Mouse (Mus musculus): ENCODE measurements around the gene Gm42688.

Gm42688 gene

GRCm38 (mm10) chr6:83086121-83087035, 15.0 kb upstream of the Gm42688 start, which contains the start of gene Lbx2:
TSS of gene Lbx2 (plus strand) at chr6:83086367.
- DNase-seq: peak in 1 of 2 experiments; percentile 26

GRCm38 (mm10) chr6:83087205-83087925, 14.1 kb upstream of the Gm42688 start:
- peak; percentile 28 to 49 for DNase-seq

GRCm38 (mm10) chr6:83087926-83088260, 13.5 kb upstream of the Gm42688 start:
- no peak for DNase-seq

- DNase-seq: peak; percentile 55 to 56
Measured at GRCm38 (mm10) chr6:83092416-83093127, 8.8 kb upstream of the Gm42688 start.

GRCm38 (mm10) chr6:83095968-83096367, 5.4 kb upstream of the Gm42688 start:
- DNase-seq: no peak

- DNase-seq: no peak
Measured at GRCm38 (mm10) chr6:83098411-83098810, 3.0 kb upstream of the Gm42688 start.

GRCm38 (mm10) chr6:83101688-83102556, 505 bp downstream of the Gm42688 start:
- DNase-seq: peak; percentile 79 to 83

GRCm38 (mm10) chr6:83103130-83103650, 1.8 kb downstream of the Gm42688 start:
- no peak for DNase-seq

DNA sequence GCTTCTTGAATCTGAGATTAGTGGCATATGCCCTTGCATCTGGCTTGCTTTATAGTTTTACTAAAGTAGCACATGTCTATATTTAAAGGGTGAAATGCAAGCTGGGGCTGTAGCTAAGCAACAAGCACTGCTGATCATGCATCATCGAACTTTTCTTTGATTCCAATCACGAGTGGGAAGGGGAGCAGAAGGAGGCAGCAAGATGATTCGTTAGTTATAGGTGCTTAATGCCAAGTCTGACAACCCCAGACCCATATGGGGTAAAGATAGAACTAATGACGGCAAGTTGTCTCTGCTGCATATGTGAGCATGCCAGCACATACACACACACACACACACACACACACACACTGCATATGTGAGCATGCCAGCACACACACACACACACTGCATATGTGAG, 2.7 kb downstream of the Gm42688 start:
- no peak for DNase-seq

DNA sequence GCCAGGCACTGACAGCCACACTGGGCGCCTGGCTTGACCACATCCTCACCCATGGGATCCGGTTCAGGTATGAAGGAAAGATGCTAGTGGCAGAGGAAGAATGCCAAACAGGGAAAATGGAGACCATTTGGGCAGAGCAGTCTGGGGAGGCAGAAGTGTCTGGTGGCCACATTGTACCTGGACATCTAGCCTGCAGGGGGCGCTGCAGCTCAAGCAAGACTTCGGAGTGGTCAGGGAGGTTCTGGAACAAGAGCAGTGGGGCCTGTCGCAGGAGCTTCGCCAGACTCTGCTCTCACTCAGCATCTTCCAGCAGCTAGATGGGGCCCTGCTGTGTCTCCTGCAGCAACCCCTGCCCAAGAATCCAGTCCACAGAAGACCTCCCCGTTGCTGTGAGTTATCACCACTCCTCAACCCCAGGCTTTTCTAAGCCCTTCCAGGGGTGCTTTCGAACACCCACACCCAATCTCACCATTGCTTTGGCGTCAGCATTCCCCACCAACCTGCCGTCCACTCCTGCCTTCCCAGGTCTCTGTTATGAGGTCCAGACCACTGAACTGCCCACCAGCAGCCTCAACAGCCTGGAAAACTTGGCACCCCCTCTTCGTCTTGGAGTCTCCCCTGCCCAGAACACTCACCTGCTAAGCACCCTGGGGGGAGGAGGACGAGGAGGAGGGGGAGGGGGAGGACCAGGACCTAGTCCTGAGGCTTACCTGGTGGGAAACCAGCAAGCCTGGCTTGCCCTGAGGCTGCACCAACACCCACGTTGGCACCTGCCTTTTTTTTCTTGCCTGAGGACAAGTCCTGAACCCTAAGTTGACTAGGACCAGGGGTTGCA, 6.4 kb downstream of the Gm42688 start:
- DNase-seq: peak; percentile 79 to 89

DNA sequence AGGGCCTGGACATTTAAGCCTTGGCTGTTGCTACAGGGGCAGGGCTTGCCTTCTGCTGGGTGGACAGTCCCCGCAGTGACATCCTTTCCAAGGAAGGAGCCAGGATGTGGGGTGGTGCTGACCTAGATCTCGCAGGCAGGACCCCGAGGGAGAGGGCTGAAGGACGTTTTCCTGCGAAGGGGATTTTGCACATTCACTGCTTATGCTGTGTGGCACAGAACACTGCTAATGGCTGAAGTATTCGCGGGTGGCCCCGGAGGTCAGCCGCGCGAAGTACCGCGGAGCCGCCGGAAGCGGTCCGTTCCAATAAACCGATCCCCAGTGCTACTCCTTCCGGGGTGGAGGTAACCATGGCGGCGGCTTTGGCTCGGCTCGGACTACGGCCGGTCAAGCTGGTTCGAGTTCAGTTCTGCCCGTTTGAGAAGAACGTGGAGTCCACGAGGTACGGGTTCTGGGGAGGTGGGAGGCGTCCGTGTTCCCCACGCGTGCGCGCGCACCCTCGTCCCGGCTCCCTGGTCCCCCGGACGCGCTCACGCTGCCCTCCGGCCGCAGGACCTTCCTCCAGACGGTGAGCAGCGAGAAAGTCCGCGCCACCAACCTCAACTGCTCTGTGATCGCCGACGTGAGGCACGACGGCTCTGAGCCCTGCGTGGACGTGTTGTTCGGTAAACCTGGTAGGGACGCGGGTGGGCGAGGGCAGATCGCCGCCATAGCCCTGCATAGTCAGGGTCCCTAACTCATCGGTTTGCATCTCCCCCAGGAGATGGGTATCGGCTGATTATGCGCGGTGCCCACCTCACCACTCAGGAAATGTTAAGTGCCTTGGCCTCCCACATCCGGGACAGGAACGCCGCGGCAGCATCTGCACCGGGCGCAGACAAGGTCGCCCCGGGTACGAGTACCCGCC, 7.6 kb downstream of the Gm42688 start, which contains the start of gene Mrpl53:
TSS of gene Mrpl53 (plus strand) at position 279 of the 907 bp plus-strand sequence.
- peak; percentile 88 for DNase-seq

DNA sequence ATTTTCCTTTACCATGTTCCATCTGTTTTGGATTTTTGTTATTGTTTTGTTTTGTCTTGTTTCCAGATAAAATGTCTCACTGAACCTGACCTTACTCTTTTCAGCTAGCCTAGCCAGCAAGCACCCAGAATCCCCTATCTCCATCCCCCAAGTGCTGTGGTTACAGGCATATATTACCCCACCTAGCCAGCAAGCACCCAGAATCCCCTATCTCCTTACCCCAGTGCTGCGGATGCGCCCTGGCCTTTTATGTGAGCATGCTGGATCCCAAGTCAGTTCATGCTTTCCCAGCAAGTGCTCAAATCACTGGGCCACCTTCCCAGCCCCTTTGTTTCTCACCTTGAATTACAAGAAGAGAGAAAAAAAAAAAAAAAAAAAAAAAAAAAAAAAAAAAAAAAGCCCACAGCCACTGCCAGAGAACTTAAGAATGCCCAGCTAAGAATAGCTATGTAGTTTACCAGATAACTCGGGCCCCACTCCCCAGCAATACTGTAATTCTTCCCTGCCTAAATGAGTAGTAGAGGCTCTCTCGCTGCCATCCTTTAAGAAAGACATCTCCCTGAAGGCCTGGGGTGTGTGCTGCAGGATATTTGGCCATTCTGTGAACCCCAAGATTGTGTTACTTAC, 10.2 kb downstream of the Gm42688 start:
- DNase-seq: no peak

DNA sequence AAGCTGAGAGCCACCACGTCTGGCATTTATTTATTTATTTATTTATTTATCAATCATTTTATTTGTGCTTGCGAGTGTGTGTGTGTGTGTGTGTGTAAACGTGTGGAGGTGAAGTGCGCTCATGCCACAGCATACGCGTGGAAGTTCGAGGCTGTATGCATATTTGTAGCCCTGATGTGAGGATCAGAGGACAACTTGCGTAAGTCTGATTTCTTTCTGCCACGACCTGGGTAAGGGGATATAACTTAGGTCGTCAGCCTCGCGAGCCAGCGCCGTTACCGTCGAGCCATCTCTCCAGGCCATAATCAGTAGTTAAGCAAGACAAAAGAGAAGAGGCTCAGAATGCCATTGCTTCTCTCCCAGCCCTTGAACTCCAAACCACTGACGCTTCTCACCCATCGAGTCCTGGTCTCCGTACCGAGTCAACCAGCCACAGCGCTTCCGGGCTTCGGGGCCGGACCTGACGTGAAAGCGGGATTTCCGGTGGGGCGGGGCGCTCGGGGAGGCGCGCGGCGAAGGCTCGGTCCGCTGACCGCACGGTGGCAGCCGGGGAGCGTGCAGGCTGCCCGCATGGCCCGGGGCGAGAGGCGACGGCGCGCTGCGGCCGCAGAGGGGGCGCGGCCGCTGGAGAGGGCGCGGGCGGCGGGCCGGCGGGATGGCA, 13.7 kb downstream of the Gm42688 start, which contains the start of gene Mogs:
TSS of gene Mogs (plus strand) at position 486 of the 661 bp plus-strand sequence.
- peak; percentile 96 to 97 for DNase-seq

DNA sequence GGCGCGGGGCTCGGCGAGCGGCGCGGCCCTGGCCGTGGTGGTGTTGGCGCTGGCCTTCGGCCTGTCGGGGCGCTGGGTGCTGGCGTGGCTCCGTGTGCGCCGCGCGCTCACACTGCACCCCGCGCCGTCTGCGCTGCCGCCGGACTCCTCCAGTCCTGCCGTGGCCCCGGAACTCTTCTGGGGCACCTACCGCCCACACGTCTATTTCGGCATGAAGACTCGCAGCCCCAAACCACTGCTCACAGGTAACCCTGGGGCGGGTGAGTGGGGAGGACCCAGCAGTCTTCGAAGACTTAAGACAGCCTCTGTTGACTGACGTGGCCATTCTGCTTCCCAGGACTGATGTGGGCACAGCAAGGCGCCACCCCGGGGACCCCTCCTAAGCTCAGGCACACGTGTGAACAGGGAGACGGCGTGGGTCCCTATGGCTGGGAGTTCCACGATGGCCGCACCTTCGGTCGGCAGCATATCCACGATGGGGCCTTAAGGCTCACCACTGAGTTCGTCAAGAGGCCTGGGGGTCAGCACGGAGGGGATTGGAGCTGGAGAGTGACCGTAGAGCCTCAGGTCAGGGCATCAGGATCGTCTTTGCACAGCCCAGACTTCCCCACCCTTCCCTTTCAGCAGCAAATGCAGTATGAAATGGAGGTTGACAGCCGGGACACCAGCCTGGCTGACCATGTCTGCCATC, 14.4 kb downstream of the Gm42688 start:
- no peak for DNase-seq

- DNase-seq: no peak
Measured at GRCm38 (mm10) chr6:83116373-83117164, 15.2 kb downstream of the Gm42688 start.

DNA sequence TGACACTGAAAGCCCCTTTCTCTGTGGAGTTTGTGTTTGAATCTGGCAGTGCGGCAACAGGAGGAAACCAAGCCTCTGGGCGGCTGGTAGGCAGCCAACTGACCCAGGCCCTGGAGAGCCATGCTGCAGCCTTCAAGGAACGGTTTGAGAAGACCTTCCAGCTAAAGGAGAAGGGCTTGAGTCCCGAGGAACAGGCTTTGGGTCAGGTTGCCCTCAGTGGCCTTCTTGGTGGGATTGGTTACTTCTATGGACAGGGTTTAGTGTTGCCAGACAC, 15.7 kb downstream of the Gm42688 start:
- DNase-seq: no peak

- DNase-seq: no peak
Measured at GRCm38 (mm10) chr6:83117616-83118015, 16.2 kb downstream of the Gm42688 start.

Measured in lung, postnatal 4 days (tissue).